Mouse (Mus musculus) liver, embryonic 11.5 days (tissue): ENCODE measurements around the gene Emsy. TPM values are rescaled to one million over a fixed set of nuclear protein-coding genes. Genes with fewer than 3 reads are reported as not detected.
A peak's percentile ranks its signal among the peaks of the same experiment; 100 is the strongest.

ENCODE experiments used
- ATAC-seq: fragments of 200-750 bp; cut with Nextera tagmentation; replicated peaks from 2 replicates; pipeline ENCODE4 v1.8.0; 2017; ENCODE audit warnings: moderate number of reproducible peaks, mild to moderate bottlenecking, moderate TSS enrichment, moderate library complexity; ENCODE audit not compliant: low FRiP score
- DNase-seq: peaks from one replicate; pipeline ENCODE4 v3.0.0-alpha.2; 2017; ENCODE audit warnings: low spot score
- H3K27ac ChIP-seq: fragments of 300-500 bp; sonication (generic); 2 replicates; pipeline ENCODE4 v1.5.1; 2014; ENCODE audit warnings: mild to moderate bottlenecking, low read depth, low read length, control low read depth
- H3K27me3 ChIP-seq: fragments of 300-500 bp; sonication (generic); replicated peaks from 2 replicates; pipeline ENCODE4 v1.6.1; 2014; ENCODE audit warnings: low read length, mixed read lengths; ENCODE audit not compliant: control insufficient read depth, insufficient read depth
- H3K36me3 ChIP-seq: fragments of 300-500 bp; sonication (generic); 2 replicates; pipeline ENCODE4 v1.6.1; 2014; ENCODE audit warnings: mild to moderate bottlenecking, low read length, moderate library complexity, mixed read lengths; ENCODE audit not compliant: control insufficient read depth, insufficient read depth
- H3K4me1 ChIP-seq: fragments of 300-500 bp; sonication (generic); replicated peaks from 2 replicates; pipeline ENCODE4 v1.6.1; 2014; ENCODE audit warnings: low read length, mixed read lengths; ENCODE audit not compliant: control insufficient read depth, insufficient read depth
- H3K4me2 ChIP-seq: fragments of 300-500 bp; sonication (generic); 2 replicates; pipeline ENCODE4 v1.6.1; 2014; ENCODE audit warnings: mild to moderate bottlenecking, control low read depth, moderate library complexity
- H3K4me3 ChIP-seq: fragments of 300-500 bp; sonication (generic); 2 replicates; pipeline ENCODE4 v1.5.1; 2014; ENCODE audit warnings: low read depth, low read length, control low read depth
- H3K9ac ChIP-seq: fragments of 300-500 bp; sonication (generic); 2 replicates; pipeline ENCODE4 v1.6.1; 2014; ENCODE audit warnings: low read depth, low read length, control low read depth
- H3K9me3 ChIP-seq: fragments of 300-500 bp; sonication (generic); 2 replicates; pipeline ENCODE4 v1.6.1; 2016; ENCODE audit warnings: low read length, inconsistent platforms, mixed read lengths; ENCODE audit not compliant: control insufficient read depth
- WGBS: fragments of 180-500 bp; shearing (Covaris S2); extraction: QIAGEN DNeasy Blood & Tissue Kit; methylation state at CpG from one replicate; pipeline ENCODE4 v1.1.7; 2014; 5-methylcytosine and 5-hydroxymethylcytosine counted together
- polyA plus RNA-seq: library from polyadenylated mRNA; unstranded; fragments of >200 nt; fragmentation: Nextera tagmentation; extraction: Ambion mirVana; gene quantifications from 2 replicates; pipeline ENCODE4 v1.2.1, GENCODE M21; 2014

The Emsy gene
- polyA plus RNA-seq, 1 experiment from 2014 or later, result 27.8 TPM

GRCm38 (mm10) chr7:98674344-98674743 lies 17.8 kb upstream of the Emsy start:
- WGBS, result 43% methylated on average over 4 of the region's 4 CpGs
- Histone ChIP-seq H3K4me1 (no peaks in the 10 kb centered on the region; the same call in 1 of the 2 replicates), H3K36me3 (no peaks in the 10 kb centered on the region), H3K27ac (no peak overlapping the region), H3K27me3 (no peaks in the 10 kb centered on the region), H3K9me3 (no peaks in the 10 kb centered on the region), H3K4me3 (no peak overlapping the region), H3K9ac (no peak overlapping the region), H3K4me2 (no peak overlapping the region)
- ATAC-seq (no peak), DNase-seq (no peak)

- Histone ChIP-seq H3K4me1 (no peaks in the 10 kb centered on the region; the same call in 1 of the 2 replicates), H3K27ac (no peak overlapping the region)
Observed at GRCm38 (mm10) chr7:98672241-98672955, 15.8 kb upstream of the Emsy start.

GRCm38 (mm10) chr7:98671416-98671815 lies 14.8 kb upstream of the Emsy start:
- Histone ChIP-seq H3K4me3 (no peak overlapping the region), H3K4me1 (no peaks in the 10 kb centered on the region; the same call in 1 of the 2 replicates), H3K9me3 (no peaks in the 10 kb centered on the region), H3K36me3 (no peaks in the 10 kb centered on the region), H3K9ac (no peak overlapping the region), H3K27ac (no peak overlapping the region), H3K4me2 (no peak overlapping the region), H3K27me3 (no peaks in the 10 kb centered on the region)
- WGBS, result 60% methylated on average over 9 of the region's 9 CpGs
- ATAC-seq (no peak), DNase-seq (no peak)

More at GRCm38 (mm10) chr7:98672241-98672955, 15.8 kb upstream of the Emsy start:
- H3K27me3 ChIP-seq, result no peaks in the 10 kb centered on the region
- H3K4me3 ChIP-seq, result no peak overlapping the region
- DNase-seq (no peak), ATAC-seq (no peak)
- no peaks in the 10 kb centered on the region for H3K9me3 ChIP-seq
- no peaks in the 10 kb centered on the region for H3K36me3 ChIP-seq
- H3K9ac ChIP-seq, result no peak overlapping the region
- whole genome bisulfite sequencing, result 57% methylated on average over 11 of the region's 11 CpGs
- no peak overlapping the region for H3K4me2 ChIP-seq

- H3K36me3 ChIP-seq, result no peaks in the 10 kb centered on the region
- H3K4me1 ChIP-seq, result no peaks in the 10 kb centered on the region; the same call in 1 of the 2 replicates
- no peak overlapping the region for H3K27ac ChIP-seq
- H3K9ac ChIP-seq, result no peak overlapping the region
- no peaks in the 10 kb centered on the region for H3K9me3 ChIP-seq
- ATAC-seq, result no peak
- no peak for DNase-seq
- no peaks in the 10 kb centered on the region for H3K27me3 ChIP-seq
- H3K4me2 ChIP-seq, result no peak overlapping the region
- no peak overlapping the region for H3K4me3 ChIP-seq
- 68% methylated on average over 4 of the region's 4 CpGs for WGBS
Observed at GRCm38 (mm10) chr7:98670831-98671230, 14.2 kb upstream of the Emsy start.

- H3K27me3 ChIP-seq, result no peaks in the 10 kb centered on the region
- H3K9me3 ChIP-seq, result no peaks in the 10 kb centered on the region
- H3K27ac ChIP-seq, result no peak overlapping the region
- no peaks in the 10 kb centered on the region for H3K36me3 ChIP-seq
- no peak overlapping the region for H3K4me2 ChIP-seq
- WGBS, result 76% methylated on average over 6 of the region's 6 CpGs
- ATAC-seq (no peak), DNase-seq (no peak)
- no peaks in the 10 kb centered on the region; the same call in 1 of the 2 replicates for H3K4me1 ChIP-seq
- no peak overlapping the region for H3K9ac ChIP-seq
- no peak overlapping the region for H3K4me3 ChIP-seq
Observed at GRCm38 (mm10) chr7:98667956-98668746, 11.6 kb upstream of the Emsy start.

GRCm38 (mm10) chr7:98665726-98666125 lies 9.1 kb upstream of the Emsy start:
- H3K4me1 ChIP-seq, result no peaks in the 10 kb centered on the region
- WGBS, result 77% methylated on average over 6 of the region's 6 CpGs
- H3K4me3 ChIP-seq, result no peak overlapping the region
- H3K9ac ChIP-seq, result no peak overlapping the region
- no peaks in the 10 kb centered on the region for H3K9me3 ChIP-seq
- no peaks in the 10 kb centered on the region for H3K36me3 ChIP-seq
- ATAC-seq, result no peak
- DNase-seq, result no peak
- no peak overlapping the region for H3K27ac ChIP-seq
- no peaks in the 10 kb centered on the region for H3K27me3 ChIP-seq
- H3K4me2 ChIP-seq, result no peak overlapping the region

GRCm38 (mm10) chr7:98665166-98665565 lies 8.6 kb upstream of the Emsy start:
- ATAC-seq (no peak), DNase-seq (no peak)
- Histone ChIP-seq H3K27ac (no peak overlapping the region), H3K4me1 (no peaks in the 10 kb centered on the region), H3K9me3 (no peaks in the 10 kb centered on the region), H3K27me3 (no peaks in the 10 kb centered on the region), H3K9ac (no peak overlapping the region), H3K4me3 (no peak overlapping the region), H3K36me3 (no peaks in the 10 kb centered on the region), H3K4me2 (no peak overlapping the region)
- WGBS, result 65% methylated on average over 5 of the region's 5 CpGs

- WGBS, result under 1% methylated on average over 73 of the region's 74 CpGs
- peak; percentile 81 for DNase-seq
Observed at GRCm38 (mm10) chr7:98655681-98656530, 677 bp downstream of the Emsy start.

More at GRCm38 (mm10) chr7:98655681-98656530, 677 bp downstream of the Emsy start:
- H3K27ac ChIP-seq, result peak overlapping the region; percentile 91
- peak overlapping the region; percentile 89 for H3K9ac ChIP-seq
- H3K9me3 ChIP-seq, result no peaks in the 10 kb centered on the region
- no peaks in the 10 kb centered on the region for H3K27me3 ChIP-seq
- ATAC-seq, result peak; percentile 75
- peaks cover 7% of the 10 kb centered on the region; the same call in 1 of the 2 replicates for H3K36me3 ChIP-seq
- peaks cover 8% of the 10 kb centered on the region for H3K4me1 ChIP-seq
- H3K4me3 ChIP-seq, result peak overlapping the region; percentile 99
- H3K4me2 ChIP-seq, result peak overlapping the region; percentile 73
